Mouse (Mus musculus): Measurements from ENCODE around the gene Kcnk2.

Kcnk2 gene

DNA sequence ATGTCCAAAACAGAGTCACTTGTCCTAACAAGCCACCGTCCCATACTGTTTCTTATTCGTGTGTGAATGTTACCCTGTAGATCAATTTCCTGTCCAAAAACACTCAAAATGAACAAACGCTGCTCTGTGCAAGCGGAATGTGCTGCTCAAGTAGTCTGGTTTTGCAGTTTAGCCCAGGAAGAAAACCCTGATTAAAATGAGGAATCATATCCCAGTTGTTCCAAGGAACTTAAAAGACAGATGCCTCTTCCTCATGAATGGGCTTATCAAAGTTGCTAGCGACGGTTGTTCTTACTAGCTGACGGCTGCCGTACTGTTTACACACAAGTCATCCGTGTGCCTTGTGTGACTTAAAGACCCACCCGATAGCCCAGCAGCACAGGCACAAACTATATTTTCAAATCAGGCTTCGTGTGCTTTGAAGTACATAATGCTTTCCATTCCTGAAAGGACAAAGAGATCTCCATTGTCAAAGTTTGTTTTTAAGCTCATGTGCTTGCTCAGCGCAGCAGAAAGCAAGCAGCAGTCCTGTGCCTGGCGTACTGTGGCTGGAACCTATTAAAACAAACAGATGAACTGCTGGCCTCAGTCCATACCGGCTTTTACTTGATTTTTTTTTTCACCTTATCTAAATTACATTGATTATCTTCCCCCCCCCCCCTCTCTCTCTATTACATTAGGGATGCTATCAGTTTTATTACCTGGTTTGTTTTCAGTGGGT, at the start of gene Kcnk2:
Gene Kcnk2, minus strand, starts transcription at position 51 of the 721 bp plus-strand sequence.
- DNase-seq (ENCODE audit: low spot score in 2 of 2), result peak in 1 of 2 experiments; percentile 1

DNA sequence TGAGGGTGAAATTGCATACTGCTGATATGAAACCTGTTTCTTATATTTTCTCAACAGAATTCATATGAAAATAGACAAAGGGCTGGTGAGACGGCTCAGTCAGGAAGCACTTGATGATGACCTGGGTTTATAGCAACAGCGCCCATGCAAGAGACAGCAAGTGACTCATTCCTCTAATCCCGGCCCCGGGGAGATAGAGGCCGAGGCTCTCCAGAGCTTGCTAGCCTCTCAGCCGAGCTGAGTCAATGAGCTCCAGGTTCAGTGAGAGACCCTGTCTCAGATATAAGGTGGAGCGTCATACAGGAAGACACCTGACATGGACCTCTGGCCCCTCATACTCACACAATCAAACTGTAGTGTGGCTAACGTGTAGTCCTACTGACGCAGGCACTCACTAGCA, 38.7 kb upstream of the Kcnk2 start:
- DNase-seq (ENCODE audit: low spot score in 2 of 2), result no peak

DNA sequence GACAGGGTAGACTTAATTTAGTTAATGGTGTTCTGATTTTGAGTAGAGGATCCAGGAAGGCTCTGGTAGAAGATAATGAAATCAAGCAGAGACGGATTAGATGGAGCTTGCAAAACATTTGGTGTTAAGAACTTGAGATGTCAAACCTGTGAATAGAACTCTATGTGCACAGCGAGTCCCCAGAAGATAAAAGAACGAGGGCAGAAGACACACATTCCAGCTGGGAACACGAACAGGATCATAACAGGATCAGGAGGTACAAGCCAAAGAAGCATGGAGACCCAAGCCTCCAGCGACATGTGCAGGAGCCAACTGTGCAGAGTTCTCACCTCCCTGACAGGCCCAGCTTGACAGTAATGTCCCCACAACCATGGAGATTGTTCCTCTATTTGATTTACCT, 35.1 kb upstream of the Kcnk2 start:
- no peak for DNase-seq (ENCODE audit: low spot score in 2 of 2)

DNA sequence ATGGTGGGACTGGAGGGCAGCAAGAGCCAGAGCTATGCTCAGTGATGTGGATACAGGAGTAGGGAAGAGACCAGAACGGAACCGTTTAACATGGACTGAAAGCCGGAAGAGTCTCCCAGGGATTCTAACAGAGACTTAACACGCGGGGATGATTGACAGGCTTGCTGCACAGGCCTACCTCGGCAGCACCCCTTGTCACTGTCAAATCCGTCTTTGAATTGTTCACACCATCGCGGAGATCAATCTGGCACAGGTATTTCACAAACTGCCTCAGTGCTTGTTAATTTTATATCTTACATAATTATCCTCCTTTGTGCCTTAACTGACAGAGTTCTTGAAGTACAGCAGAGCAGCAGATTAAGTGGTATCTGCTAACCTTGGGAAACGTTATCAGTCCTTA, 33.4 kb upstream of the Kcnk2 start:
- DNase-seq (ENCODE audit: low spot score in 2 of 2), result no peak

DNA sequence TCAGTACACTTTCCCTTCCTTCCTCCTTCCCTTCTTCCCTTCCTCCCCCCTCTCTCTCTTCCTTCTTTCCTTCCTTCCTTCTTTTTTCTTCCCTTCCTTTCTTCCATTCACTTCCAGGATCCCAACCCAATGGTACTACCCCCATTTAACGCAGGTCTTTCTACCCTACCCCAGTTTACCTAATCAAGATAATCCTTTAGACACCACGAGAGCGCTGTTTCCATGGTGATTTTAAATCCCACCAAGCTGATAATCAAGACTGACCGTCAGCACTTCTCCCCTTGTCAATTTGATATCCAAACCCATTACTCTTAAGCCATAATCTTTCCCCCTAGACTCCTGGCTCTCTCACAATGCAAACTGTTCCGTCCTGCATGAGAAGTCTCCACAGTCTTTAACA, 29.4 kb upstream of the Kcnk2 start:
- no peak for DNase-seq (ENCODE audit: low spot score in 2 of 2)

DNA sequence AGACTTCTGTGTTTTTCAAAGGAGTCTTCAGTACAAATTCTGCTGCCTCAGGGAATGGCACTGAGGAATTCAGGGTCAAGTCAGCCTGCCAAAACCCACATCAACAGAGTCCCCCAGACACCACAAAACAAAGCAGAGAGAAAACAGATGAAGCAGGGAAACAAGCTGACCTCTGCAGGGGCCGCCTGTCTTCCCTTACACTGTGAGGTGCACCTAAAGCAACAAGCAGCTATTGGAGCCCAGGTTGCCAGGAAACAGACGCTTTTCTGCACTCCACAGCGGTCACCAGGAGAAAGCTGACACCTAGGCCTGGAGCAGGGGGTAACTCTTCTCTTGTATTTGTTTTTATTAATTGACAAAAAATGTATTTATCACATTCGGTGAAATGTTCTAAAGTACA, 28.5 kb upstream of the Kcnk2 start:
- DNase-seq (ENCODE audit: low spot score in 2 of 2), result no peak

DNA sequence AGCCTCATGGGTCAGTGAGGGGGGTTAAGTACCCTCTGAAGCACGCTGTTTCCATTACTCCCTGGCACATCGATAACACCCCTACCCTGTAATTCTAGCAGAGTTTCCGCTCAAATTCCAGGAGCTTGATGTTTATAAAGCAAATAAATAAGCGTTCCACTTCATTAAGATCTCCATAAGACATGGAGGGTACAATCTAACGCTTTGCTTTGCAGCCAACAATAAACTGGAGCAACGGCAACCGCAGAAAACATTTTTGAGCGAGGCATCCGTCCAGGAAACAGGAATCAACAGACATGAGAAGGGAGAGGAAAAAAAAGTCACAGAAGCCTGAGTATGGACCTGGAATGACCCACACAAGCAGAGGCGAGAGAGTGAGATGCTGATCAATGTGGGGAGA, 27.5 kb upstream of the Kcnk2 start:
- DNase-seq (ENCODE audit: low spot score in 2 of 2), result no peak

DNA sequence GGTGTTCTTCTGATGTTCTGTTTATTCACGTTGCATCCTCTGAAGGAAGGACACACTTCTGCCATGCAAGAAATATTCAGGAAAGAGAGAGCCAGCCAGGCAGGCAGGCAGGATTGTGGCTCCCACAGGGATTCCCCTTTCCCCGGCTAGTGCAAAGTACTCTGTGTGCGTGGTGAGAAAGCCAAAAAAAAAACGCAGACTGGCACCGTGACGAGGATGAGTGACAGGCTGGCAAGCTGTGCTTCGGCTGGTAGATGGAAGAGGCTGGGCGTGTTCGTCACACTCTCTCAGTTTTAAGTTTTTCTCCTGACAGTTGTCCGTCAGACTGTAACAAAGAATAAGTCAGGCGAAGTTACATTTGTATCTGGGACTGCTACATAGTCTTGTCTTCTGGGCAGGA, 24.2 kb upstream of the Kcnk2 start:
- DNase-seq (ENCODE audit: low spot score in 2 of 2), result no peak

DNA sequence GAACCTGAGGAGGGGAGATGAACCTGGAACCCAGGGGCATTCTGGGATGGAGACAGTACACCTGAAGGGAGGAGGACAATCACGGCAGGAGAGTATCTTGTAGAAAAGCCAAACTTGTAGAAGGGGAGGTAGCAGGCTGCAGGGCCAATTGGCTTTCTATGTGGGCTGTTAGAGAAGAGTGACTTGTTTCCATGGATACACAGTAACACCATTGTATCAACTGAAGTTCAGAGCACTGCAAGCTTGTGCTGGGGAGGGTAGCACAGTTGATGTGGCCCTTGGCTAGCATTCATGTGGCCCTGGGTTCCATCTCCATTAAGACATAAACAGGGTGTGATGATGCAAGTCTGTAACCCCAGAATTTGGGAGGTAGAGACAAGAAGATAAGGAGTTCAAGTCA, 17.8 kb upstream of the Kcnk2 start:
- DNase-seq (ENCODE audit: low spot score in 2 of 2), result no peak

DNA sequence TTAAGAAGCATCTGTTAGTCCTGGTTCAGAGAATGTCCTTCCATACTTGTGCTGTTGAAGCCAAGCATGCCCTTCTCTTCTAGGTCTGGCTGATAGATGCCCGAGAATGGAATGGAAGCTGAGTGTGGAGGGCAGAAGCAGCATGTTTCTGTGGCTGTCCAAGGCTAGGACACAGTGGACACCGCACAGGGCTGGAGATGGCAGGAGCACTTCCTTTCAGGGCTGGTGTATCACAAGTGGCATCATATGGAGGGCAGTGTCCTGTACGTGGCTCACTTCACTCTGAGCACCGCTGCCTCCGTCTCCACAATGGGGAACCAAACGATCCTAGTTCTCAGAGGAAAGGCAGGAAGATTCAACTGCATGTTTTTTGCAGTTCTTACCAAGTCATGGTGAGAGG, 7.8 kb upstream of the Kcnk2 start:
- DNase-seq (ENCODE audit: low spot score in 2 of 2), result no peak

DNA sequence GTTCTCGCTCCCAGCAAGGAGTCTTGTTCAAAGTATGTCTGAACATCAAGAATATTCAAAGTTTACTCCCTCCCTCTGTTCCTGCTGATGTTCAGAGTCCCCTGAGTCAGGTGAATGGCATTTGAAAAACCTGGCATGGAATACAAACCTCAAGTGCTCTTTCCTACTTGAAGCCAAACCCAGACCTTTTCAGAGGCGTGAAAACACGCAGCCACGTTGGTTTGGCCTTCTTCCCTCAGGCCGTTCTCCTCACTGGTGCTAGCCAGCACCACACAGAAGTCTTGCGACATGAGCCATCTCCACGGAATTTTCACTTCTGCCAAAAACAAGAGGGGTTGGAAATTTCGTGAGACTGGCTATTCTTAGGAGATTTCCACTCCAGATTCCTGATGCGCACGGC, 3.1 kb upstream of the Kcnk2 start:
- no peak for DNase-seq (ENCODE audit: low spot score in 2 of 2)

DNA sequence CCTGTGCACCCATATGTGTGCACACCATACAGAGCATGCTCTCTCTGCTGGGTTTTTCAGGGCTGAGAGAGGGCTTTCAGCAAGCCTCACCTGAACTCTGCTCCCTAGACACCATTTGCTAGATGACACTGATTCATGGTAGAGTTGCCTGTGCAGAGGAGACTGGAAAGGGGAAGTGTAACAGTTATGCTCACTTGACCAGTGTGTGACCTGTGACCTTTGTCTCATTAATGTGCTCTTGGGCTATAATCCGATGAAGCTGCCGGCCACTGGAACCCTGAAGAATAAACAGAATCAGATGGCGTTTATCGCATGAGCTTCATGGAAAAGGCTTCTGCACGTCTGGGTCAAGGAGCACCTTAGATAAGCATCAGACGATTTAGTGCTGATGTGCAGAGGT, 1.5 kb upstream of the Kcnk2 start:
- no peak for DNase-seq (ENCODE audit: low spot score in 2 of 2)

DNA sequence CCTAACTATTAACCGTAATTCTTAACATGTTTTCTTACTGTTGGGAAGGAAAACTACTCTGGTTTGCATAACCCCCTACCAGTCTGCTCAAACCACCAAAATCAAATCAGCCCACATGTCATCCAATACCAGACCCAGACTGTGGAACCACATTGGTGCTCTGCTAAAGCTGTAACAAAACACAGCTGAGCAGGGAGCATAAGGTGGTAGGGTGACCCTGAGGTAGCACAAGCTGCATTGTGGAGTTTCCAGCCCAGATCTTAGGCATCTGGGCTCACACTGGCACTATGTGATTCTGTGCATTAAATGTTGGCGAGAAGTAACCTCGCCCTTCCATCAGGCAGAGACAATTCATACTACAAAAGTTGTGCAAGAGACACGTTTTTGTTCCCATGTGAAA, 1.1 kb upstream of the Kcnk2 start:
- DNase-seq (ENCODE audit: low spot score in 2 of 2), result no peak

DNA sequence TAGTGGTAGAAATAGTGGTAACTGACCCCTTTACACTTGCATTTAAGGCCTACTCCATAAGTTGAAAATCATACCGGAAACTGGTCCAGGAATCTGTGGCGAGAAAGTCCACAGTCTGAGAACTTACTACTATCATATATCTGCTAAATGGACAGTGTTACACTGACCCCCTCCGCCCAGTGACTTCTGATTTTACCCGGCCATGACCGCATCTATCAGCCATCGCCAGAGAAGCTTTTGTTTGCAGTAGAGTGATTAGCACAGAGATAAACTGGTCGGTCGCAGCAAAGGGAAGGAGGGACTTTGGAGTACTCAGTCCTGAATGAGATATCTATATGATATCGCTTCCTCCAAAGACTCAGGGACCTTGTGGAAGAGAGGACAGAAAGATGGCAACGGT, 15.2 kb downstream of the Kcnk2 start:
- DNase-seq (ENCODE audit: low spot score in 2 of 2), result no peak

DNA sequence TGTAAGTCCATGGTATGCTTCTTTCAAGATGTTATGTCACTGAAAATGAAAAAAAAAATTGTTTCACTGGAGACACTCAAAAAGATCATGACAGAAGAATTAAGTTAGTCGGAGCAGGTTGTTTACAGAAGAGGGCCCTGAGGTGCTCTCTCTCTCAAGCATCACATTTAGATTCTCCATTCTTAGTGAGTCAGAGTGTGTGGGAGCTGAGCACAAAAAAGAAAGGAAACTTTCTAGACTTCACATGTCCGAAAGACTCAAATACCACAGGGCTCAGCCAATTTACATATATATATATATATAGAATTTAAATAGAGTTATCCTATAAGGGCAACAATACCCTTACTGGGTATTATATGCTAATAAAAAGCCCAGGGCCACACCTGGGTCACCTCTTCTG, 15.9 kb downstream of the Kcnk2 start:
- DNase-seq (ENCODE audit: low spot score in 2 of 2), result no peak

DNA sequence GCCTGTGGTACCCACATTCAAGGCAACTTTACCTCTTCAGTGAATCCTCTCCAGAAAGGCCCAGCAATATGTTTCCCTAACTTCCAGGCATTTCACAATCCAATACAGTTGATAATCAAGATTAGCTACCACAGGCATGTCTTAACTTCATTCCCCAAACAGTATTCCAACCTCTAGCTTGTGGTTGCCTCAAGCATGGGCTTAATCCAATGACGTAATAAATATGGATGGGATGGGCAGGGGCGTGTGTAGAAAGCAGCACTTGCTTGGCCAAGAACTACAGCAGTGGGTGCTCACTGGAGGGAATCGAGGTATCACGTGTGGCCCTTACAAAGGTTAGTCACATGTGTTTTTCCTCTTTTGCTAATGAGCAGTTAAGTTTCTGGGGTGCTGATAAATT, 34.4 kb downstream of the Kcnk2 start:
- DNase-seq (ENCODE audit: low spot score in 2 of 2), result no peak

DNA sequence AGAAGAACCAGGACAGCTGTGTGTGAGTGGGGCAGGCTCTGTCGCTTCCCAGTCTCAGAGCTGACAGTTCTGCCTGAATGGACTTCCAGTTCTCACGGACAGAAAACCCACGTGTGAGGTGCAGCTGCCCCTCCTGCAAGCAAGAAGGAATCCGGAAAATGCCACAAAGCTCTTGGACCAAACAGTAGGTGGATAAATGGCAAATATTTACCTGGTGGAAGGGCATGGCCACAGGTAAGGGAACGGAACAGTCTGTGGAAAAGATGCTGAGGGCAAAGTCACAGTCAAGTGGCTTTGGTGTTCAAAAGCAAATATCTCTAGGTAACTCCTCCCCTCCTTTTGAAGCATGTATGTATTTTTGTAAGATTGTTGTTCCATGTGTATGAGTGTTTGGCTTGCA, 37.9 kb downstream of the Kcnk2 start:
- DNase-seq (ENCODE audit: low spot score in 2 of 2), result no peak

DNA sequence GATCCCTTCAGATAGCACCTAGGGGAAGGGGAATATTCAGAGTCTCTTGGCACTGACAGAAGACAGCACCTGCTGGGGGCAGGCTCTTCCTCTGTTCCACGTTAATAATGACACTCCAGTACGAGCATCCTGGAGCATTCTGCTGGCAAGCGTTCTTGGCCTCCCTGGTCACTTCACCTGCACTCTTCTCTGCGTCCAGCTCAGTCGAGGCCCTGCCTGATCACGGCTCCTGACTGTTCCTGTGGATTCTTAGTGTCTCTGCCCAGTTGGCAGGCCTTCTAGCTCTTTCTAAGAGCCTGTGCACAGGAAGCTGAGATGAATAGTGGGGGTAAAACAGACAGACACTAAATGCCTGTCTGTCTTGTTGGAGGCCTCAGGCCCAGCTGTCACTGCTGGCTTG, 39.5 kb downstream of the Kcnk2 start:
- DNase-seq (ENCODE audit: low spot score in 2 of 2), result no peak

DNA sequence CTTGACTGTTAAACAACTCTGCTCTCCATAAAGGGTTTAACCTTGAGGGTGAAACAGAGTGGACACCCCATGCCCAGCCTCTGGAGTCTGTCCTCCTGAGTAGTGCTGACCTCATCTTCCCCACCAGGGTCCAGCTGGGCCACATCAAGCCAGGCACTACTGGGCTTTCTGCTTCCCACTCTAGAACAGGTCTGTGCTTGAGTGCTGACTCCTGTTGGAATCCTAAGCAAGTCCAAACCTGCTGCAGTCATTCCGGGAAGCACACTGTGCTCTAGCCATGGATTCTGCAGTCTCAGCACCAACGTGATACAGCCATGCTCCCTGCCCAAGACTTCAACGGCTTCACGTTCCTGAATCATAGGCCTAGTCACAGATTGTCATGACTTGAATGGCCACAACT, 42.4 kb downstream of the Kcnk2 start:
- DNase-seq (ENCODE audit: low spot score in 2 of 2), result no peak

DNA sequence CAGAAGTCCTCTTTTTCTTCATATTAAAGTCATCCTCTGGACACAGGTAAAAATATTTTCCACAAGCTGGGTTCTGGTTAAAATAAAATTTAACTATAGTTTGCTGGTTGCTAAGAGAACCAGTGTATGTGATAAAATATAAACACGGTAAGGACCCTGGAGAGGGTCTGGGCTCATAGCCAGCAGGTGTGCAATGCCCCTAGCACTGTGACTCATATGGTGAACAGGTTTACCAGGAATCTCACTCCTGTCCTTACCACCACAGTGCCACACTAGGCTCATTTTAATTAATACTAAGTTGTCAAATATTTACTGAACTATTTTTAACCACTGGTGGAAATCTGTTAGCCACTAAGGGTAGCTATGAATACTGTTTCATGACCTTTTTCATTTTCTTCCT, 48.2 kb downstream of the Kcnk2 start:
- DNase-seq (ENCODE audit: low spot score in 2 of 2), result no peak

DNA sequence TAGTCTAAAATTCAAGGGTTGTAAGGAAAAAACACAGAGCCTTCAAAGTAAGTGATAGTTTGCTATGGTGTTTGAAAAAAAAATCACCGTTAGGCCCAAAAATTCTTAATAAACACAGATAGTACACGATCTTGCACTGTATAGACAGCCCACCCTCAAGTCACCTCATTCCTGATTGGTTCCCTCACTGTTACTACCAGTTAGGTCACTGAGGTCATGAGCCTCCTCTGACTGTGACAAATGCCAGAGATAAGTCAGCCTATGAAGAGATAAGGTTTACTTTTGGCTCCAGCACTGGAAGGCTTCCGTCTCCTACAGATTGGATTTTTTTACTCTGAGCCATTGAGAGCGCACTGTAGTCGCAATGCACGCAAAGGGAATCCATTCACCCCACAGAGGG, 50.3 kb downstream of the Kcnk2 start:
- DNase-seq (ENCODE audit: low spot score in 2 of 2), result no peak

DNA sequence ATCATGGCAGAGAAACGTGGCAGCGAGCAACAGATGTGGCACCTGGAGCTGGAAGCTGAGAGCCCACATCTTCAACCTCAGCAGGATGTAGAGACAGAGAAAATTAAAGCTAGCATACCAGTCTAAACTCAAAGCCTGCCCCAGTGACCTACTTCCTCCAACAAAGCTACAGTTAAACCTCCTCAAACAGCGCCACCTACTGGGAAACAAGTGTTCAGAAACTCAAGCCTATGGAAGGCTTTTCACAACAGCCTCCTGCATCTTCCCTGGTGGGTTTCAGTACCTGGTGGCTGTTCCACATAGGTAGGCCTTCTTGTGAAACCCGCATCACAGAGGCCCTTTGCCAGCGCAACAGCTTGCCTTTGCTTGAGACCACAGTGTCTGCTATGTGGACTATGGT, 52.9 kb downstream of the Kcnk2 start:
- no peak for DNase-seq (ENCODE audit: low spot score in 2 of 2)

DNA sequence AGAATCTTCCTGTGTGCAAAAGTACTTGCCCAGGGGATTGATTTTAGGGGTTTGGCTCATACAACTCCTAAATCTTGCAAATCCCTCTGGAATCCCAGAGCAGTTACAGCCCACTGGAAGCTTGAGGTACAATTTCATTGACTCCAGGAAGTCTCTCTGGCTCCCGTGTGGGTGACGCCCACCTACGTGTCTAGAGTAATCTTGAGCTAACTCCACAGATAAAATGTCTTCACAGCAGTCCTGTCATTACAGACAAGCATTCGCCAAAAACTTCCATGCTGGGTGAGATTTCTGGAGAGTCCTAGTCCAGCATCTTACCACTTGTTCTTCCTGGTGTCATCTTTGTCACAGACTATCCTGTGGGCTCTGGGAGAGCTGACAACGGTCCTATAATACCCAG, 56.9 kb downstream of the Kcnk2 start:
- DNase-seq (ENCODE audit: low spot score in 2 of 2), result no peak

All from frontal cortex, postnatal 14 days (tissue).